Mouse (Mus musculus) layer of hippocampus, adult 18-20 months (tissue): ENCODE measurements around the gene Slc7a6. TPM values are rescaled to one million over a fixed set of nuclear protein-coding genes. Genes with fewer than 3 reads are reported as not detected.

Source experiments
- DNase-seq, 2 experiments: peaks; one replicate each; pipeline ENCODE4 v3.0.0; 2022; ENCODE audit warnings: low spot score in 2 of 2
- total RNA-seq, 2 experiments: library from RNA; stranded (reverse); gene quantifications; 2 replicates each; pipeline ENCODE4 v1.2.3; 2021

Slc7a6 gene
- total RNA-seq, 2 experiments from 2014 or later: 18.6 to 20.8 TPM

DNA sequence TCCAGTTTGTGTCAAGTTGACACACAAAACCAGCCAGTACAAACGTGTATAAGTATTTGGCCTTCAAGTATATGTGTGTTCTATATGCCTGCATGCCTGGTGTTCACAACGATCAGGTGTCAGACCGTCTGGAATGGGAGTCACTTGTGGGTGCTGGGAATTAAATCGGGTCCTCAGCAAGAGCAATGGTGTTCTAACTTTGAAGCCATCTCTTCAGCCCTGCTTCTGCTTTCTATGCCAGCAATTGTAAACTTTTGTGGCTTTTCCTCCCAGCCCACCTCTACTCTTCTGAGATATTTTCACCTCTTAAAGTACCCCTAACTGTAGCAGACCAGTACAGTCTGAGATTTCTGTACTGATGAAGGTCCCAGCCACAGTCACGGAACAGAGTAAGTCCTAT lies 28.5 kb upstream of the Slc7a6 start:
- no peak for DNase-seq

DNA sequence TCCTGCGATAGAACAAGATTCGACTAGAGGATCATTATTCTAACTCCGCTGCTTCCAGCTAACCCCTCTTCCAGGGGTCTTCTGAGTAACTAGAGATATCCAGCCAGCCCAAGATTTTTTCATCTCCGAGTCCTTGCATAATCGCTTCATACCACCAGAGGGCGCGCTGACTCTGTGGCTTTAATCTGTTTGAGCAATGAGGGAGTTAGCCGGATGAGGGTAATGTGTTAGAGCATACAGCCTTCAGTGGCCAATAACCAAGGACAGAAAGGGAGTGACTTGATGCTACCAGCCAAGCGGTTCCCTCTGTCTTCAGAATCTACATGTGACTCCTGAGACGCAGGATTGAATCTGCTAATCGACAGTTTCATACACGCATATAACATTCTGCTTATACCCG lies 27.9 kb upstream of the Slc7a6 start:
- DNase-seq: peak; percentile 68 to 89

DNA sequence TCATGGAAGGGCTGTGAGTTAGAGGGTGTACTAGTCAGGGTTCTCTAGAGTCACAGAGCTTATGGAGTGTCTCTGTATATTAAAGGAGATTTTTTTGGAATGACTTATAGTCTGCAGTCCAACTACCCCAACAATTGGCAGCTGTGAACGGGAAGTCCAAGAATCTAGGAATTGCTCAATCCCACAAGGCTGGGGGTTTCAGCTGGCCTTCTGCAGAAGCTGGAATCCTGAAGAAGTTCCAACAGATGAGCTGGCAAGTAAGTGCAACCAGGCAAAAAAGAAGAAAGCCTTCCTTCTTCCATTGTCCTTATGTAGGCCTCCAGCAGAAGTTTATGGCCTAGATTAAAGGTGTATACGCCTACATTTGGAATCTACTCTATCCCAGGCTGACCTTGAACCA lies 23.3 kb upstream of the Slc7a6 start:
- DNase-seq: no peak

DNA sequence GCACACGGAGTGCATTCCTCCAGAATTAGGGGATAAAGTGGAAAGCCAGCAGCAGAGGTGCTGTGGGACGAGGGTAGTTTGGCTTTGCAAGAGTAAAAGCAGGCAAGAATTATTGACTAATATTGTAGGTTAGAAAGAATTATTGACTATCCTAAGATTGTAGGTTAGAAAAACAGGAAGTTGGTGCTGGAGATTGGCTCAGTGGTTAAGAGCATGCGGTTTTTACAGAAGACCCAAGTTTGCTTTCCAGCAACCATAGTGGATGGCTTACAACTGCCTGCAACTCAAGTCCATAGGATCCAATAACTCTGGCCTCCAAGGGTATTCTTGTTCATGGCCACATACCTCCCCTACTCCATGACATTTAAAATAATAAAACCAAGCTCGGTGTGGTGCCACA lies 22.6 kb upstream of the Slc7a6 start:
- no peak for DNase-seq

DNA sequence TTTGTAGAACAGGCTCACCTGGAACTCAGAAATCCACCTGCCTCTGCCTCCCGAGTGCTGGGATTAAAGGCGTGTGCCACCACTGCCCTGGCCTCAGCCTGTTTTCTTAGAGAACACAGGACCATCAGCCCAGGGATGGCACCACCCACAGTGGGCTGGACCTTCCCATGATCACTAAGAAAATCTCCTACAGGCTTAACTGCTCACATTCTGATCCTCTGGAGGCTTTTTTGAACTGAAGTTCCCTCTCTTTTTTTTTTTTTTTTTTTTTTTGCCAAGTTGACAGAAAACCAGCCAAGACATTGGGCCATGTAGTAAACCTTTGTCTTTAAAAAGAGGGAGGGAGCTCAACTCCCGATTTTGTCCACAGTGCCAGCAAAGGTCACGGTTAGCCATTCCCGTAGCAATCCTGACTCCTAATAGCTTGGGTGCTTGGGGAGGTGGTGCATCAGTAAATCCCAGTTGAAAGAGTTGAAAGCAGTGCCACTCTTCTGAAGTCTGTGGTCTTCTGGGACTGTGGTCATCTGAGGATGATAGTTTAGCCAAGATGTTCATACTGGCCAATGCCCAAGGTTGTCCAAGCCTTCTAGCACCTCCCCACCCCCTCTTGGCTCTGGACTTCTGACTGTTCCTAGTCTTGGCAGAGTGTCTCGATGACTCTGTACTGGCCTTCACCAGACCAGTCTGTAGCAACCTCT lies 20.6 kb upstream of the Slc7a6 start:
- no peak for DNase-seq

DNA sequence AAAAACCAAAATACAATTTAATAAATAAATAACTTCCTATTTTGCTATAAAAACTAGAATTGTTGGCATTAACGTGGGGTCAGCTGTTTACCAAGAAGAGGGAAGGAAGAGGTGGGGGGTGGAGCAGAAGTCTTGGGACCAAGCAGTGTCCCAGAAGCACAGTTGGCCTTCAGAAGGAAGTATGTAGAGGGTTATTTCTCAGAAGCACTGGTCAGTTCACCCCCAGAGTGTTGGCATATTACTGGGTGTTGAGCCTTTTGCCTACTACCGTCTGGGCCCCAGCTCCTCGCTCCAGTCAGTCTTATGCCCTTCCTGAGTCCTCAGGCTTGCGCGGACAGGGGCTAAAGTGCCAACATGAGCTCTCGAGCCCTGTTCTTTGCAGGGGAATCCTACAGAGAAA lies 19.6 kb upstream of the Slc7a6 start:
- no peak for DNase-seq

DNA sequence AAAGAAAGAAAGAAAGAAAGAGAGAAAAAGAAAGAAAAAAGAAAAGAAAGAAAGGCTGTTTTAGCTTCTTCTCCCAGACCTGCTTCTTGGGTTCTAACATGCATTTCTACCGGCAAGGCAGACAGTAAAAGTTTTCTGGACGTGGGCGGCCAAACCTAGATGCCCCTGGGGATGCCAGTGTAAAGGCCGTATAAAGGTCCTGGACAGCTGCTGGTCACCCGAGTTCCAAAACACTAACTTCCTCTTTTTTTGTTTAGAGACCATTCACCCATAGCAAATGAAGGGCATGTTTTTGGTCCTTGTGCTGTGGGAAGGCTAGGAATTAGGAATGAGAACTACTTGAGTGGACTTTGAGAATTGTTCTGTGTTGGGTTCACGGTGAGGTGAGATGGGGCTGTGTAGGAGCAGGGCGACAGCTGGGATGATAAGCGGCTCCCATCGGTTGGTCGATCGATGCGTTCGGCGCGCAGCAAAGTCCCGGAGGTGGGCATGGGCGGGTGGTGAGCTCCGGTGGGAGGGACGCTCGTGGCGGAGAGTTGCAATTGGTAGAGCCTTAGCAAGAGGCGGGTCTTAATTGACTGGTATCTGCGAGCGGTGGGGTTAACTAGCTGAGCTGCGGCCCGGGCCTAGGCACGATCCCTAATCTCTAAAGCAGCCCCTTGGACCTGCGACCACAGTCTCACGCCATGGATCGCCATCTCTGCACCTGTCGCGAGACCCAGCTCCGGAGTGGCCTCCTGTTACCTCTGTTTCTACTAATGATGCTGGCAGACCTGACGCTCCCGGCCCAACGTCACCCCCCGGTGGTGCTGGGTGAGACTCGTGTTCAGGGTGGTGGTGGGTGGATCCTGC lies 18.6 kb upstream of the Slc7a6 start, which contains the start of gene Pla2g15:
Pla2g15 (plus strand) TSS at position 599 of the 852 bp plus-strand sequence.
- peak; percentile 90 to 95 for DNase-seq

DNA sequence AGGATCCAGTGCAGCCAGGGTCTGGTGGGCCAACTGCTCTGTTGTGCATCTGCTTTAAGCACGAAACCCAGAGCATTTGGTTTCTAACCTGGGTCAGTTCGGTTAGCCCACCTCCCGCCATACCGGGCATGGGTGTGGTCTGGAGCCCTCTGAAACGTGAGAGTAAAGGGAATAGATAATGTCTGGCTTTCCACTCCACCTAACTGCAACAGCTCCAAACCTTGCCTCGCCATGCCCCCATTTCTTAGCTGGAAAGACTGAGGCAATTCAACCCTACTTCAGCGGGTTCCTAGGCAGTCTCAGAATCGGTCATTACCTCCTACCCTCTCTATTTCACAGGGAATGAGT lies 18.0 kb upstream of the Slc7a6 start:
- DNase-seq: no peak

DNA sequence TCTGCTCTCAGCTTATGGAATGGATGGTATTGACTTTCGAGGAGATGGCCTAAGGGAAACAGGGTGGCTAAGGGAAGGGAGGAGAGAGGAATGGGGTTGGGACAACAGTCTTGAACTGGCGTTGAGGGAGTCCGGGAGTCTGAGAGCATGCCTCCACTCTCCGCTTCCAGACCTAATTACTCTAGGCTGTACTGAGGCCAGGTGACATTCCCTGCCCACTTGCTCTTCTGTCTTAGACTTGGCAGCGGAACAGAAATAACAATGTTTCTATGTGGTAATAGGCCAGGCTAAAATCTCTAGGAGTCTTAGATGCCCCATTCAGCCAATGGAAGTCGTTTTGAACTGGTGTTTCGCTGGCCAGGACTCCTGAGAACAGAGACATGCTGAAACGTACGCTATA lies 17.6 kb upstream of the Slc7a6 start:
- DNase-seq: no peak

DNA sequence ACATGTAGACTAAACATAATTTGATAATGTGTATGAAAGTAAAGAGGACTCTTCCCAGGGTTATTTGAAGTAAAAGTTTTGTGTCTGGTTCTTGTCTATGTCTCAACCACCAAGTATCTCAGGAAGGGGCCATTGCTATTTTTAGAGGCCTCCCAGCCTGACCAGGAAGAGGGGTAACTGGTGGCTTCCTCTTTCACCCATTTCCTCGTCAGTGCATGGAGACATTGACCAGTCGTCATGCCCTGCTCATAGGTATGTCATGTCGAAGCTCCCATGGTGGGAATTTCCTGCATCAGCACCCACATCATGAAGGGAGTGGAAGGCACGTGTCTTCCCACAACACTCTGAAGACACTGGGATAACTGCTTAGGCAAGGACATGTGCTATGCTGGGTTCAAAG lies 15.8 kb upstream of the Slc7a6 start:
- DNase-seq: no peak

DNA sequence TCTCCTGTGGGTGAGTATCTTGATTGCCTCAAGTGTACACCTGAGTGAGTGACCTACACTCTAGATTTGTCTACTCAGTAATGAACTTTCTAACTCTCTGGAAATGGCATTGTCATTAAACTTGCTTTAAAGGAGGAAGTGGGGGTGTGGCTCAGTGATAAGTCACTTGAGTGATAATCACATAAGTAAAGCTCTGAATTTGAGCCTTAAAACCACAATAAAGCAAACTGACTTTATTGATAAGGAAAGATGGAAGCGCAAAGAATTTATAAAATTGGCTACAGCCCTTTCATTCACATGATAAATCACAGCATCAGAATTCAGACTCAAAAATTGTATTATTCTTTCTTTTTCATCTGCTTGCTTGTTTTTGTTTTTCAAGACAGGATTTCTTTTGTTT lies 11.2 kb upstream of the Slc7a6 start:
- no peak for DNase-seq

DNA sequence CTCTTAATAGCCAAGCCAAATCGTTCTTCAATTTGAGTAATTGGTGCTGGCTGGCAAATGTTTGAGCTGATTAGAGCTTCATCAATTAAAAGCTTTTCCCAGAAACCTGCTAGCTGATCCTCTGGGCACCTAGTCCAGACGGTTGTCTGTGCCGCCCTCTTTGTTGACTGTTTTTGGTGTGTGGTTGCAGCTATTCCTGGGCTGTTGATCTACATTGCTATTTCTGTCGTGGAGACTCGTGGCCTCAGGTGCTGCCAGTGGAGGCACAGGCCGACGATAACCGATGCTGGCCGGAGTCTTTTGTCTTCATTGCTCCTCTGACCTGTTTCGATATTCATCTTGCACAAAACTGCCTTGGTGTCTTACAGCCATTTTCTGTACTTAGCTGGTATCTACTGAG lies 10.3 kb upstream of the Slc7a6 start:
- no peak for DNase-seq

DNA sequence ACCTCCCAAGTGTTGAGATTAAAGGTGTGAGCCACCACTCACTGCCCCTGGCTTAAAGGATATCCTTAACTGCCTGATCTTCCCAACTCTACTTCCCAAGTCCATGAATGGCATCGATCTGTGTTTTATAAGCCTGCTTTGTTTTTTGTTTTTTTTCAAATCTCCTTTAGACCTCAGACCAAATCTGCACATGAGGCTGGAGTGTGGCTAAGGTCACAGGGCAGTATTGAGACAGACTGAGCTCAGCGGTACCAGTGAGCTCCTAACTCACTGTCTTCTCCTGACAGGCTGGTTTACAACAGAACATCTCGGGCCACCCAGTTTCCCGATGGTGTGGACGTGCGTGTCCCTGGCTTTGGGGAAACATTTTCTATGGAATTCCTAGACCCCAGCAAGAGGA lies 8.8 kb upstream of the Slc7a6 start:
- DNase-seq: no peak

DNA sequence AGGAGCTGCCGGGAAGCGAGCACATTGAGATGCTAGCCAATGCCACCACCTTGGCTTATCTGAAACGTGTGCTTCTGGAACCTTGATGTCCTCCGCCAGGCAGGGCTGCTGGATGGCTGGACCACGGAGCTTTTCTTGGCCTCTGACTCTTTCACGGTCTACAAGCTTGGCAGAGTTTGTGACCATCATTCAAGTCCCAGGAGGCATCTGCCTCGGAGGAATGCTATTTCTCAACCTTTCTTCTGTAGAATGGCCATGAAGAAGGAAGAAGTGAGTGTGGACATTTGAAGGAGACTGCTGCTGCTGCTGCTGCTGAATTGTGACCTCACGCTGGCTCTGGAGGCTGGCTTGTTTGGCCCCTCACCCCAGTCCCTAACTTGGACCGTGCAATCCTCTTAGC lies 5.4 kb upstream of the Slc7a6 start:
- no peak for DNase-seq

DNA sequence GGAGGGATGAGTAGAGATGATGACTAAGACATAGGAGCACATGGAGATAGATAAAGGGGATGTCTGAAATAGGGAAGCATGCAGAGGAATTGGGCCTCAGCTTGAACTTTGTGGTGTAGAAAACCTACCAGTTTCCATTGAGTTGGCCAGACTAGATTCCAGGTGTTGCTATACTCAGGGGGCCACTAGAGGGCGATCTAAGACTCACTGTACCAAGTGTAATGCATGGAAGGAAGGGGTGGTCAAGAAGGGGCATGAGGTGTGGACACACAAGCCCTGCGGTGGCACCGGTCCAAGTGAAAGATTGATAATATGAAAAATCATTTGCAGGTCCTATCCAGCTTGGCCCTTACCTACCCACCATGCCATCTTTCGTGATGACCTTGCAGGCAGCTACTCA lies 3.2 kb upstream of the Slc7a6 start:
- peak in 1 of 2 experiments; percentile 83 for DNase-seq

DNA sequence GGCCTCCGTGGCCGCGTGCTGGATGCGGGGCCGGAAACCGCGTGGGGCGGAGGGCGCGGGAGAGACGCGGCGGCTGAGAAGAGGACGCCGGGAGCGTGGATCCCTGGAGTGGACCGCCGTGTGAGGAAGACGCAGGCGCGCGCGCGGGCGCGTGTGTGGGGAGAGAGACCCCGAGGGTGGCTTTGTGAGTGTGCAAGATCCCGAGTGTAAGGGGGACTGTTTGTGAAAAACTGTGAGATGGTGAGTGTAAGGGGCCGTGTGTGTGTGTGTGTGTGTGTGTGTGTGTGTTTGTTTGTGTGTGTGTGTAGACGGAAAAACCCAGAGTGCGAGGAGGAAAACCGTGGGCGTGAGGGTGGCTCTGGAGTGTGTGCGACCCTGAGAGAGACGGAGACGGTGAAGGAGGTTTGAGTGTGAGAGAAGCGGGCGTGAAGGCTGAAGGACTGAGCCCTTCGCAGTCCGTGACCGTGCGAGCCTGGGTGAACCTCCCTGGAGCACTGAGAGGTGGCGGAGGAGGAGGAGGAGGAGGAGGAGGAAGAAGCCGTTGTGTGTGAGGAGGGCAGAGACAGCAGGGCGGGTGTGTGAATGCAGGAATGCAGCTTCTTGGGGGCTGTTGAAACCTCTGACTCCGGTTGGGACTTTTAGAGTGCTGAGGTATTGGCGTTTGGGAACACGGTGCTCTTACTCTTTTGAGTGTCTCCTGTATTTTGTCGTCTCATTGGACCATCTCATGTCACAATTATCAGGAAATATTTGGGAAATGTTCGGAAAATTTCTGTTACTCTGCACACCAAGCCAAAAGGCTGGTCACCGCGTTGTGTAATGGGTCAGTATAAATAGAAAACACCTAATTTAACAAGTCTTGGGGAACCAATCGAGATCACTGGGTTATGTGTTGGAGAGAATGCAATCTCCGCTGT lies 618 bp downstream of the Slc7a6 start:
- DNase-seq: peak in 1 of 2 experiments; percentile 26

DNA sequence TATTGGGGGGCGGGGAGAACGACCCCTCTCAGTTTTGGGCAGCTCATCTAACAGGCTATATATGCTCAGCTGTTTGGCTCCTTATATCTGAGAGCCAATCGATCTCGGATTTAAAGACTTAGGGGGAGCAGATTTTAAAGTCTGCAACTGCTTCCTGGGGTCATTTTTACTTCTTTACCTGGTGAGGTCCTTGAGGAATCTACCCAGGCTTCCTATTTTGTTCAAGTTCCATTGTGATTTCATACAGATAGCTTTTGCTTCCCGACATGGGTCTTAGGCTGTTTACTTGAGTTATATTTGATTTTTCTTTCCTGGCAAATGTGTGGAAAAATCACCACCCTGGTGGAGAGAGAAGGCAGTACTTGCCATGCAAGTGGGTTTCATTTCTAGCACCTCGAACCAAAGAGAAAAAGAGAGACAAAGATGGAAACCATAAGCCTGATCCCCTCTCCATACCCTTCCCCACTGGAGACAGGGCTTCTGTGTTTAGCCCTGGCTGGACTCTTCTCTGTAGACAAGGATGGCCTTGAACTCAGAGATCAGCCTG lies 1.4 kb downstream of the Slc7a6 start:
- no peak for DNase-seq

DNA sequence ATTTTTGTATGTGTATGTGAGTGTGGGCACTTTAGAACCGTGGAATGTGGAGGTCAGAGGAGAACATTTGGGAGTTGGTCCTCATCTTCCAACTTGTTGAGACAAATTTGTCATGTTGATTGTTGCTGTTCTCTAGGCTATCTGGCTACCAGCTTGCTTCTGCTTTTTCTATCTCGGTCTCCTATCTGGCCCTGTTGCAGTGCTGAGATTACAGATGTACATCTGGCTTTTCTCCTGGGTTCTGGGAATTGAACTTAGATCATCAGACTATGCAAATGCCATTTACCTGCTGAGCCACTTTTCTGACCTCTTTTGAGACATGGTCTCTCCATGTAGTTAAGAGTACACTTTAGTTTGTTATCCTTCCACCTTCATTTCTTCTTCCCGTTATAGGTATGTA lies 4.9 kb downstream of the Slc7a6 start:
- DNase-seq: no peak

DNA sequence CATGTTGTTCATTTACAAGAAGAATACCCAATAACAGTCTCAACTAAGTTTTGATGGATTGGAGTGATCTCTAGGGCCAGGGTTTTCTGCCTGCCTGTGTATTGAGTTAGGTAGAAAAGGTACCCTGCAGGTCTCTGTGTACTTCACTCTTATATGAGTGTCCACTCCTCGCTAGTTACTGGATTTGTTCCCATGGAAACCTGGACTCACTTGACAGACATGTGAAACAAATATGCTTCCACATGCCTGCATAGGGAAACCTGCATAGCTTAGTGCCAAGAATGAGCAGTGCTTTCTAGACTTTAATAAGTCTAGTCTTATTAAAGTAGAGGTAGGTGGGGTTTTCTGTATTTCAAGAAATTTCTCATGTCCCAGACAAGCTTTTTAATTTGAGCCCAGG lies 8.2 kb downstream of the Slc7a6 start:
- no peak for DNase-seq

DNA sequence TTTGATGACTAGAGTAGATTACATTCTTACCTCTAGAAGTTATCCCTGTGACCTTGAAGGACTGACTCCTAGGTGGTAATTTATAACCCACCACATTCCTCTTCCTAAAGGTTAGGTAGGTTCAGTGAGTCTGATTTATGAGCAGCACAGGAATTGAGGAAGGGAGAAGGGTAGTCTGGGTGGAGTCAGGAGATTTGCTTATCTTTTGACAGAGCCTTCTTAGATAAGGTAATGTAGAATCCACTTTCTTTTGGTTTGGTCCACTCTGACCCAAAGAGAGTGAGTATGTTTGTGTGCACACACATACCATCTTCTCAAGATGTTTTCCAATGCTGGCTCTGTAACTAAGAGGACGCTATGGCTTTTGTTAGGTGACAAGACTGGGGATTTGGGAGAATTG lies 8.9 kb downstream of the Slc7a6 start:
- DNase-seq: no peak

DNA sequence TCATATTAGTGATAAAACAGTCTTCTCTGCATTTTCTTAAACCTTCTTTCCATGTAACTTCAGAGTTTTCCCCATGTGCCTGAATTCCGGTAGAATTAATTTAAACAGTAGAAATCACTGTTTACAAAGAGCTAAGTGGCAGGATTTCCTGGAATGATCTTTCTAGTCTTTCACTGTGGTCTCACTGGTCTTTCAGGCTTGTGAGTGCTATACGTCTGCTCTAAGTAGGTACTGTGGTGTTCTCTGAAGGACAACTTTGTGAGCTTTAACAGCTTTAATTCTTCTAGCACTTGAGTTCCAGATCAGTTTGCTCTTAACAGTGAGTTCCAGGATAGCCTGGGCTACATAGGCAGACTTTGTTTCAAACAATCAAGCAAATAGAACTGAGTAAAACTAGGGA lies 9.8 kb downstream of the Slc7a6 start:
- DNase-seq: no peak
